Mouse (Mus musculus) midbrain, postnatal 0 days (tissue): ENCODE data around the gene Tfap2e. TPM values are rescaled to one million over a fixed set of nuclear protein-coding genes. Genes with fewer than 3 reads are reported as not detected.

Experiments
- ATAC-seq: fragments of 200-750 bp; cut with Nextera tagmentation; 2 replicates; pipeline ENCODE4 v1.8.0; 2017; ENCODE audit warnings: moderate number of reproducible peaks, mild to moderate bottlenecking, moderate TSS enrichment, moderate library complexity; ENCODE audit not compliant: low FRiP score
- DNase-seq: peaks from one replicate; pipeline ENCODE4 v3.0.0-alpha.2; 2015; ENCODE audit warnings: low spot score
- H3K27ac ChIP-seq: fragments of 300-500 bp; sonication (generic); 2 replicates; pipeline ENCODE4 v1.5.1; 2014; ENCODE audit warnings: low read depth, mild to moderate bottlenecking, low read length, mixed read lengths
- H3K27me3 ChIP-seq: fragments of 300-500 bp; sonication (generic); 2 replicates; pipeline ENCODE4 v1.6.1; 2014; ENCODE audit warnings: low read length, control low read depth, mixed read lengths; ENCODE audit not compliant: insufficient read depth
- H3K36me3 ChIP-seq: fragments of 300-500 bp; sonication (generic); 2 replicates; pipeline ENCODE4 v1.6.1; 2014; ENCODE audit warnings: low read length, control low read depth, mixed read lengths; ENCODE audit not compliant: insufficient read depth
- H3K4me1 ChIP-seq: fragments of 300-500 bp; sonication (generic); 2 replicates; pipeline ENCODE4 v1.6.1; 2014; ENCODE audit warnings: mild to moderate bottlenecking, control low read depth, antibody characterized with exemption, low read length, mixed read lengths; ENCODE audit not compliant: insufficient read depth
- H3K4me2 ChIP-seq: fragments of 300-500 bp; sonication (generic); 2 replicates; pipeline ENCODE4 v1.6.1; 2014; ENCODE audit warnings: low read depth, mild to moderate bottlenecking, low read length, mixed read lengths; ENCODE audit not compliant: poor library complexity, severe bottlenecking
- H3K4me3 ChIP-seq: fragments of 300-500 bp; sonication (generic); 2 replicates; pipeline ENCODE4 v1.5.1; 2014; ENCODE audit warnings: low read depth, mild to moderate bottlenecking, low read length, moderate library complexity
- H3K9ac ChIP-seq: fragments of 300-500 bp; sonication (generic); replicated peaks from 2 replicates; pipeline ENCODE4 v1.6.1; 2014; ENCODE audit warnings: mild to moderate bottlenecking, low read length, moderate library complexity, mixed read lengths; ENCODE audit not compliant: poor library complexity, severe bottlenecking
- H3K9me3 ChIP-seq: fragments of 300-500 bp; sonication (generic); 2 replicates; pipeline ENCODE4 v1.6.1; 2016; ENCODE audit warnings: low read length, control low read depth
- CTCF ChIP-seq: IDR thresholded peaks from 2 replicates; pipeline ENCODE4 v1.5.1; 2016; ENCODE audit warnings: antibody characterized with exemption, mild to moderate bottlenecking
- WGBS: fragments of 180-500 bp; shearing (Covaris S2); extraction: QIAGEN DNeasy Blood & Tissue Kit; methylation state at CpG from one replicate; pipeline ENCODE4 v1.1.7; 2014; 5-methylcytosine and 5-hydroxymethylcytosine counted together
- polyA plus RNA-seq: library from polyadenylated mRNA; unstranded; fragments of >200 nt; fragmentation: Nextera tagmentation; extraction: Ambion mirVana; gene quantifications from 2 replicates; pipeline ENCODE4 v1.2.1, GENCODE M21; 2015
- total RNA-seq: library from RNA; depleted of rRNA; stranded (reverse); fragments of >200 nt; gene quantifications from 2 replicates; pipeline ENCODE4 v1.2.3, GENCODE M21; 2014; rRNA removed

Gene Tfap2e
- 0.14 TPM in 1 of 2 replicates, not detected in the other for total RNA-seq
- 0.15 and 0.31 TPM in 2 replicates for polyA plus RNA-seq

- H3K4me1 ChIP-seq = 0 out of 2 replicates have a peak, but pooled peaks cover 3% of the 10 kb centered on the region
- DNase-seq (peak; percentile 36), ATAC-seq (no peak; the same call in 1 of the 2 replicates)
- no peaks in the 10 kb centered on the region for H3K9me3 ChIP-seq
- TF ChIP-seq CTCF = no peak
- WGBS = under 1% methylated on average over 29 of the region's 32 CpGs
- H3K4me2 ChIP-seq = peak within 1 kb of the TSS; percentile 41
- H3K36me3 ChIP-seq = no peaks in the 10 kb centered on the region
- H3K27ac ChIP-seq = no peak within 1 kb of the TSS
- no peak within 1 kb of the TSS for H3K9ac ChIP-seq
- peaks cover 80% of the 10 kb centered on the region for H3K27me3 ChIP-seq
- peak within 1 kb of the TSS; percentile 29 for H3K4me3 ChIP-seq
Observed at GRCm38 (mm10) chr4:126736001-126736414, at the start of gene Tfap2e. Gene Tfap2e, minus strand, starts transcription at chr4:126736240.

GRCm38 (mm10) chr4:126782996-126783395 is 47.0 kb upstream of the Tfap2e start:
- WGBS = 62% methylated on average over 8 of the region's 8 CpGs
- Histone ChIP-seq H3K4me2 (no peak overlapping the region), H3K9me3 (no peaks in the 10 kb centered on the region), H3K36me3 (no peaks in the 10 kb centered on the region; the same call in 1 of the 2 replicates), H3K27ac (no peak overlapping the region), H3K4me1 (peaks cover 11% of the 10 kb centered on the region), H3K9ac (no peak overlapping the region), H3K27me3 (no peaks in the 10 kb centered on the region), H3K4me3 (no peak overlapping the region)
- DNase-seq = no peak
- no peak for ATAC-seq
- TF ChIP-seq CTCF = no peak

- H3K27ac ChIP-seq = no peak overlapping the region
- H3K4me3 ChIP-seq = no peak overlapping the region
- DNase-seq = no peak
- WGBS = 86% methylated on average over 8 of the region's 8 CpGs
- no peaks in the 10 kb centered on the region for H3K9me3 ChIP-seq
- no peaks in the 10 kb centered on the region; the same call in 1 of the 2 replicates for H3K36me3 ChIP-seq
- peaks cover 11% of the 10 kb centered on the region for H3K4me1 ChIP-seq
- H3K27me3 ChIP-seq = no peaks in the 10 kb centered on the region
- no peak for TF ChIP-seq CTCF
- H3K9ac ChIP-seq = no peak overlapping the region
- no peak for ATAC-seq
- H3K4me2 ChIP-seq = no peak overlapping the region
Observed at GRCm38 (mm10) chr4:126782512-126782911, 46.5 kb upstream of the Tfap2e start.

- no peaks in the 10 kb centered on the region for H3K36me3 ChIP-seq
- H3K4me3 ChIP-seq = no peak overlapping the region
- H3K27ac ChIP-seq = no peak overlapping the region
- H3K4me2 ChIP-seq = no peak overlapping the region
- no peak for ATAC-seq
- TF ChIP-seq CTCF = no peak
- no peak for DNase-seq
- 84% methylated on average over 3 of the region's 3 CpGs for WGBS
- no peaks in the 10 kb centered on the region for H3K9me3 ChIP-seq
- peaks cover 11% of the 10 kb centered on the region for H3K4me1 ChIP-seq
- H3K27me3 ChIP-seq = no peaks in the 10 kb centered on the region
- H3K9ac ChIP-seq = no peak overlapping the region
Observed at GRCm38 (mm10) chr4:126781871-126782270, 45.8 kb upstream of the Tfap2e start.

GRCm38 (mm10) chr4:126779826-126780775 is 44.1 kb upstream of the Tfap2e start:
- DNase-seq (peak; percentile 17), ATAC-seq (no peak)
- Histone ChIP-seq H3K36me3 (no peaks in the 10 kb centered on the region), H3K4me3 (no peak overlapping the region), H3K9me3 (no peaks in the 10 kb centered on the region), H3K4me1 (peaks cover 11% of the 10 kb centered on the region), H3K9ac (no peak overlapping the region), H3K27me3 (no peaks in the 10 kb centered on the region), H3K27ac (peak overlapping the region; percentile 27), H3K4me2 (peak overlapping the region; percentile 20; the same call in 1 of the 2 replicates)
- 23% methylated on average over 12 of the region's 12 CpGs for WGBS
- no peak for TF ChIP-seq CTCF

GRCm38 (mm10) chr4:126779148-126779581 is 43.1 kb upstream of the Tfap2e start:
- TF ChIP-seq CTCF = no peak
- H3K4me3 ChIP-seq = no peak overlapping the region
- peak overlapping the region; percentile 67 for H3K27ac ChIP-seq
- H3K27me3 ChIP-seq = no peaks in the 10 kb centered on the region
- H3K4me2 ChIP-seq = peak overlapping the region; percentile 29
- peak; percentile 16 for DNase-seq
- no peaks in the 10 kb centered on the region for H3K9me3 ChIP-seq
- no peaks in the 10 kb centered on the region for H3K36me3 ChIP-seq
- peak; percentile 20; the same call in 1 of the 2 replicates for ATAC-seq
- H3K9ac ChIP-seq = 0 out of 2 replicates have a peak overlapping the region, but pooled peaks have one; percentile 4
- H3K4me1 ChIP-seq = peaks cover 11% of the 10 kb centered on the region
- WGBS = 12% methylated on average over 8 of the region's 8 CpGs
